Mouse (Mus musculus) brain, embryonic 14.5 days (tissue): ENCODE results near the gene Kcnn1.

Experiments used
- CTCF ChIP-seq: fragments of 200-500 bp; IDR thresholded peaks from 2 replicates; pipeline ENCODE4 v1.5.1; 2012; ENCODE audit warnings: inconsistent platforms, mild to moderate bottlenecking, moderate library complexity, borderline replicate concordance; ENCODE audit not compliant: insufficient read depth, insufficient read length; ENCODE audit errors: extremely low read depth
- POLR2A ChIP-seq: fragments of 200-500 bp; IDR thresholded peaks from 2 replicates; pipeline ENCODE4 v1.6.1; 2012; ENCODE audit warnings: mild to moderate bottlenecking, inconsistent platforms, borderline replicate concordance; ENCODE audit not compliant: poor library complexity, insufficient read depth, insufficient read length, severe bottlenecking; ENCODE audit errors: extremely low read depth

GRCm38 (mm10) chr8:70843214-70843773 is 19.8 kb downstream of the Kcnn1 start:
- TF ChIP-seq CTCF (no peak), POLR2A (no peak)
